Mouse (Mus musculus) heart, postnatal 0 days (tissue): ENCODE results near the gene Gm10803.

Experiments
- CTCF ChIP-seq: IDR thresholded peaks from 2 replicates; pipeline ENCODE4 v1.5.1; 2016; ENCODE audit warnings: antibody characterized with exemption, control low read depth, low read depth
- EP300 ChIP-seq: IDR thresholded peaks from 2 replicates; pipeline ENCODE4 v1.6.1; 2016; ENCODE audit warnings: antibody characterized with exemption, low read depth

DNA sequence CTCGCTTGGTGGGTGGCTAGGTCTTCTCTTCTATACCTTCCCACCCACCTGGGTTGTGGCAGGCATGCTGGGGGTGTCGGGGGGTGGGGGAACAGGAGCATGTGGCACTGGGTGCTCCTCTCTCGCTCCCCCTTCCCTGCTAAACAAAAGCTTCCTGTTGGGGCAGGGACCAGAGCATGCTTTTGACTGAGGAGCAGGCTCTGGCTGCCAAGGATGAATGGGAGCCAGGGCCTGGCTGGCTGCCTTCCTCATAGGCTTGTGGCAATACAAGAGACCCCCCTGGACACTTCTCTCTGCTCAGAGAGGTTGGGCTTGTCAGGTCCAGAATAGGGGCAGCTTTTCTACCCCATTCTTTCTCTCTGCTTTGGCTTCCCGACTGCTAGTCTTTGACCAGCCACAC, 39.3 kb upstream of the Gm10803 start:
- TF ChIP-seq CTCF (no peak), EP300 (no peak)
